Mouse (Mus musculus) E14TG2a.4 (cell line): ENCODE measurements around the gene 4931406P16Rik.

Experiments
- H3K27me3 ChIP-seq: 2 replicates; pipeline ENCODE4 v1.6.1; 2014; ENCODE audit warnings: low read length, control low read depth; ENCODE audit not compliant: insufficient read depth
- H3K36me3 ChIP-seq: 2 replicates; pipeline ENCODE4 v1.6.1; 2014; ENCODE audit warnings: low read length, control low read depth; ENCODE audit not compliant: insufficient read depth
- H3K4me1 ChIP-seq: replicated peaks from 2 replicates; pipeline ENCODE4 v1.6.1; 2014; ENCODE audit warnings: low read depth, low read length, control low read depth
- H3K4me3 ChIP-seq: replicated peaks from 2 replicates; pipeline ENCODE4 v1.5.1; 2014; ENCODE audit warnings: mild to moderate bottlenecking, low read length
- H3K9me3 ChIP-seq: 2 replicates; pipeline ENCODE4 v1.6.1; 2014; ENCODE audit warnings: low read length, control low read depth
- CTCF ChIP-seq: conservative IDR thresholded peaks from 2 replicates; pipeline ENCODE4 v1.5.1; 2014; ENCODE audit warnings: low read length
- NANOG ChIP-seq: IDR thresholded peaks from 2 replicates; pipeline ENCODE4 v1.6.1; 2014; ENCODE audit warnings: borderline replicate concordance, low read length, mixed read lengths
- POU5F1 ChIP-seq: IDR thresholded peaks from 2 replicates; pipeline ENCODE4 v1.6.1; 2014; ENCODE audit warnings: low read length, borderline replicate concordance

4931406P16Rik gene

GRCm38 (mm10) chr7:34302651-34303050, 10.7 kb downstream of the 4931406P16Rik start:
- Histone ChIP-seq H3K27me3 (no peaks in the 10 kb centered on the region), H3K36me3 (peaks cover 16% of the 10 kb centered on the region; the same call in 1 of the 2 replicates), H3K9me3 (no peaks in the 10 kb centered on the region), H3K4me3 (no peak overlapping the region), H3K4me1 (no peaks in the 10 kb centered on the region)
- TF ChIP-seq POU5F1 (no peak), CTCF (no peak), NANOG (no peak)

- no peaks in the 10 kb centered on the region for H3K4me1 ChIP-seq
- H3K4me3 ChIP-seq = no peak overlapping the region
- H3K36me3 ChIP-seq = peaks cover 16% of the 10 kb centered on the region; the same call in 1 of the 2 replicates
- H3K9me3 ChIP-seq = no peaks in the 10 kb centered on the region
- H3K27me3 ChIP-seq = no peaks in the 10 kb centered on the region
- no peak for TF ChIP-seq NANOG
- TF ChIP-seq CTCF = no peak
- TF ChIP-seq POU5F1 = no peak
These were observed 11.4 kb downstream of the 4931406P16Rik start for GRCm38 (mm10) chr7:34301952-34302351.

GRCm38 (mm10) chr7:34298818-34299217, 14.5 kb downstream of the 4931406P16Rik start:
- Histone ChIP-seq H3K4me3 (no peak overlapping the region), H3K27me3 (no peaks in the 10 kb centered on the region)
- TF ChIP-seq NANOG (no peak), POU5F1 (no peak), CTCF (no peak)

GRCm38 (mm10) chr7:34296124-34296523, 17.2 kb downstream of the 4931406P16Rik start:
- Histone ChIP-seq H3K9me3 (no peaks in the 10 kb centered on the region), H3K36me3 (peaks cover 6% of the 10 kb centered on the region; the same call in 1 of the 2 replicates), H3K27me3 (no peaks in the 10 kb centered on the region), H3K4me3 (no peak overlapping the region), H3K4me1 (0 out of 2 replicates have a peak, but pooled peaks cover under 1% of the 10 kb centered on the region)
- TF ChIP-seq CTCF (no peak), NANOG (no peak), POU5F1 (no peak)

More at GRCm38 (mm10) chr7:34298818-34299217, 14.5 kb downstream of the 4931406P16Rik start:
- no peaks in the 10 kb centered on the region for H3K4me1 ChIP-seq
- H3K36me3 ChIP-seq = peaks cover 12% of the 10 kb centered on the region; the same call in 1 of the 2 replicates
- no peaks in the 10 kb centered on the region for H3K9me3 ChIP-seq

- TF ChIP-seq CTCF = no peak
- Histone ChIP-seq H3K4me1 (peaks cover 10% of the 10 kb centered on the region; the same call in 1 of the 2 replicates), H3K4me3 (no peak overlapping the region), H3K9me3 (no peaks in the 10 kb centered on the region), H3K36me3 (peaks cover 6% of the 10 kb centered on the region; the same call in 1 of the 2 replicates), H3K27me3 (no peaks in the 10 kb centered on the region)
These were observed 20.7 kb downstream of the 4931406P16Rik start for GRCm38 (mm10) chr7:34292633-34293032.

- TF ChIP-seq NANOG = no peak
- TF ChIP-seq CTCF = no peak
- no peak for TF ChIP-seq POU5F1
- peaks cover 4% of the 10 kb centered on the region; the same call in 1 of the 2 replicates for H3K36me3 ChIP-seq
- no peaks in the 10 kb centered on the region for H3K9me3 ChIP-seq
- H3K4me3 ChIP-seq = no peak overlapping the region
- H3K27me3 ChIP-seq = no peaks in the 10 kb centered on the region
- H3K4me1 ChIP-seq = peaks cover 10% of the 10 kb centered on the region; the same call in 1 of the 2 replicates
These were observed 22.1 kb downstream of the 4931406P16Rik start for GRCm38 (mm10) chr7:34291265-34291664.

- Histone ChIP-seq H3K27me3 (no peaks in the 10 kb centered on the region), H3K9me3 (no peaks in the 10 kb centered on the region), H3K4me3 (no peak overlapping the region), H3K4me1 (peaks cover 10% of the 10 kb centered on the region; the same call in 1 of the 2 replicates), H3K36me3 (peaks cover 2% of the 10 kb centered on the region)
- no peak for TF ChIP-seq POU5F1
- TF ChIP-seq CTCF = no peak
- TF ChIP-seq NANOG = no peak
These were observed 22.8 kb downstream of the 4931406P16Rik start for GRCm38 (mm10) chr7:34290450-34291151.

- H3K36me3 ChIP-seq = peaks cover 4% of the 10 kb centered on the region; the same call in 1 of the 2 replicates
- no peaks in the 10 kb centered on the region for H3K27me3 ChIP-seq
- TF ChIP-seq POU5F1 = no peak
- no peak for TF ChIP-seq NANOG
- no peak for TF ChIP-seq CTCF
- no peaks in the 10 kb centered on the region for H3K9me3 ChIP-seq
- H3K4me3 ChIP-seq = no peak overlapping the region
- H3K4me1 ChIP-seq = peaks cover 18% of the 10 kb centered on the region
These were observed 35.7 kb downstream of the 4931406P16Rik start for GRCm38 (mm10) chr7:34277656-34278055.
